Mouse (Mus musculus) cerebellum, postnatal 25 days (tissue): ENCODE results near the gene Atg9b.

Experiments used
- DNase-seq, 2 experiments: peaks; one replicate each; pipeline ENCODE4 v3.0.0; 2021; ENCODE audit warnings: mixed read lengths in 2 of 2

Atg9b gene

DNA sequence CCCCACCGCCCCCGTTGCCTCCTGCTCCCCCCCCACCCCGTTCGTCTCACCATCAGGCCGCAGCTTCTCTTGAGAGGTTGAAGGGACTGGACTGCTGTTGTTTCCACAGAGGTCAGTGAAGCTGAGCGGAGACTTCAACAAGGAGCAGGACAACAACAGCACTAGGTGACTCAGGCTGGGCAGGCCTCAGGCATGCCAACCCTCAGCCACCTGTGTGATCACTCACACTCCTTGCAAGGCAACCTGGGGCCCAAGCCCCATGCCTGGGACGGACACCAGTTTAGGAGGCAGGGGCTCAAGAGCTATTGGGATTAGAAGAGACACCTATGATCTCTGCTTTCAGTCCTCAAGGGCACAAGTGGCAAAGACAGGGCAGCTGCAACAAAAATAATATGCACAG, at the start of gene Atg9b:
Gene Atg9b, minus strand, starts transcription at position 280 of the 400 bp plus-strand sequence.
- no peak for DNase-seq

DNA sequence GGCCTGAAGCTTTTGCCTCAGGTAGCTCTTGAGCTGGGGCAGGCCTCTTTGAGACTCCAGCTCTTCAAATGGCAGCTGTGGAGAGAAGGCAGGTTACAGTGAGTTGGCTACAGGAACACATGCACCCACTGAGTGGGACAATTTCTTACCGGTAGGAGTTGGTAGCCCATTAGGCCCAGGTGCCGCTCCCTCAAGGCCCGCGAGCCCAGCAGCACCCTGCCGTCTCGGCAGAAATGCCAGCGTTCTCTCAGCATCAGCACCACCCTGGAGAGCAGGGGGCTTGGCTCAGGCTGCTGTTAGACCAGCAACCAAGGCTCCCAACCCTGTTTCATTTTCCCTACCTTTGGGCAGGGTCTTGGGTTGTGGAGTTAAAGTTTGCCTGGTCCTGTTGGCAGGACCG, 49.2 kb upstream of the Atg9b start:
- DNase-seq = no peak

DNA sequence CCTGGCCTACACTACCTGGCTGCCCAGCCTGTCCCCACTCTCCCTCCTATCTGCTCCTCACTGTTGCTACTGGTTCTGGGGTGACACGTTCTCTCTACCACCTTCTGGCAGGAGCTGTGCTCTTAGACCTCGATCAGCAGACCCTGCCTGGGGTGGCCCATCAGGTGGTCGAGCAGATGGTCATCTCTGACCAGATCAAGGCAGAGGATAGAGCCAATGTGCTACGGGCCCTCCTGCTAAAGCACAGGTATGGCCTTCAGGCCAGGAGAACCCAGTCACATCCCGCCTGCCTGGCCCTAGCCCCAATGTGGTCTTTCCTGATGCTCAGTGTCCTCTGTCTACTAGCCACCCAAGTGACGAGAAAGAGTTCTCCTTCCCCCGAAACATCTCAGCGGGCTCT, 42.0 kb upstream of the Atg9b start:
- no peak for DNase-seq

- no peak for DNase-seq
Observed at GRCm38 (mm10) chr5:24428596-24428995, 36.7 kb upstream of the Atg9b start.

DNA sequence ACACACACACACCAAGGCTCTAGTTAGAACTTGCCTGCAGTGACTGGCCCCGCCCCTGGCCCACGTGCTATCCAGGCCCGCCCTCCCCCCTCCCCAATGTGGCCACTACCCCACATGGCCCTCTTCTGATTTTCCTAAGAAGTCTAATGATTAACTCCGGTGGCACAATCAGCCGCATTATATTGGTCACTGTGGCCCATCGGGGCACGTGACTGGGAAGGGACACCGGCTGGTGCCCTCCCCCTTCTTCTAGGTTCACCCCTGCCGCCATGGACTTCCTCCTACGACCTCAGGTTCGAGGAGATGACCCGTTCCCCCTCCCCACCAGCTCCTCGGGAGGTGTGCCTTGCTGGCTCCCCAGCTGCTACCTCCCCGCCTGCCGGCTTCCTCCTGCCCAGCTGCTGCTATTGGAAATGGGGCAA, 36.0 kb upstream of the Atg9b start:
- DNase-seq = no peak

- no peak for DNase-seq
Observed at GRCm38 (mm10) chr5:24427285-24427633, 35.3 kb upstream of the Atg9b start.

DNA sequence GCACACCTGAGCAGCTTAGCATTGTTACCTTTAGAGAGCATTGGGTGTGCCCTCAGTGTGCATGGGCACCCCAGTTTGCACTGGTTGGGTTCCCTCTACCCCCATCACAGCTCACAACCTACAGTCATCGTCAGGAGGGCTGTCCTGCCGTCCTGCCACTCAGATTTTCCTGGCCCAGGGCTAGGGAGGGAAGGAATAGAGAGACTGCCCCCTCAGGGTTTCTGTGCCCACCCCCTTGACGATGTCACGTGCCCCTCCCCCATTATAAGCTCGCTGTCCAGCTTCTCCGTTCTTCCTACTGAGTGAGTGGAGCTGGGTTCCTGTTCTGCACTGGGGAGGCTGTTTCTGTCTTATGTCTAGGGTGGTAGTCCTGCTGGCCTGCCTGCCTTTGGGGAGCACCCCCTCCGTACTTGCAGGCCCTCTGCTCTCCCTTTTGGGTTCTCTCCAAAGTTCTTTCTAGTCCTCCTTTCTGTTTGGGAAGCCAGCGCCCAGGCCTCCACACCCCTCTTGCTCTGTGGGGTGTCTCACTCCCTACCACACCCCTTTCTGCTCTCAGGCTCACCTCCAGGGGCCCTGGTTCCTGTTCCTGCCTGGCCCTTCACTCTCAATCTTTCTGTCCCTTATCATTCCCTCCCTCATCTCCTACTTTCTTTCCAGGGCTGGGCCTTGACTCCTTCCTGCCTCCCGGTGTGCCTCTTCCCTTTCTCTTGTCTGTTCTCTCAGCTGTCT, 34.8 kb upstream of the Atg9b start:
- DNase-seq = no peak

- no peak for DNase-seq
Observed at GRCm38 (mm10) chr5:24426037-24426432, 34.1 kb upstream of the Atg9b start.

DNA sequence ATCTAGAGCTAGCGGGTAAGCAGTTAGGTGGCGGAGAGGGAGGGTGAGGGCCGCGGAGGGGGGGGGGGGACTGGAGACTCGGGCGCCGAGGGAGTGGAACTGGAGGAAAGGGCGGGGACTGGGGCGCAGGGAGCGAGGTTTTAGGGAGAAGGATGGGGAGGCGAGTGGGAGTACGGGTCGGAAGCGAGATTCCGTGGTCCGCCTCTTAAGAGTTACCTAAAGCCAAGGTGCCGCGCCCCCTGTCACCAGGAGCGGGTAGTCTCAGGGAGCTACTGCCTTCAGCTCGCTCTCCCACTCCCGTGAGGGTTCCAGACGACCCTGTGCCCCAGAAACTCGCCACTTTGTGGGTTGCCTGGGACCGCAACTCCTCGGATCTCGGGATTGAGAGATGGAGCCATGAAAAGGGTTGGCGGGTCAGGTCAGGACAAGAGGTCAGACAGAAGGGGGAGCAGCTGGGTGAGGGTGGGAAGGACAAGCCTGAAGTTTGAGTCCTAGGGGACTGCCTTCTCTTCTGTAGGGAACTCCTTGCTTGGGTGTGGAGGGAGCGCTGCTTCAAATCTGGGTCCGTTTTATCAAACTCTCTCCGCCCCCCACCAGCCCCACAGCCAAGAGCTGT, 33.6 kb upstream of the Atg9b start:
- peak in 1 of 2 experiments; percentile 57 for DNase-seq

GRCm38 (mm10) chr5:24424861-24425411, 33.0 kb upstream of the Atg9b start:
- peak; percentile 80 to 90 for DNase-seq

GRCm38 (mm10) chr5:24424004-24424781, 32.2 kb upstream of the Atg9b start:
- no peak for DNase-seq

DNA sequence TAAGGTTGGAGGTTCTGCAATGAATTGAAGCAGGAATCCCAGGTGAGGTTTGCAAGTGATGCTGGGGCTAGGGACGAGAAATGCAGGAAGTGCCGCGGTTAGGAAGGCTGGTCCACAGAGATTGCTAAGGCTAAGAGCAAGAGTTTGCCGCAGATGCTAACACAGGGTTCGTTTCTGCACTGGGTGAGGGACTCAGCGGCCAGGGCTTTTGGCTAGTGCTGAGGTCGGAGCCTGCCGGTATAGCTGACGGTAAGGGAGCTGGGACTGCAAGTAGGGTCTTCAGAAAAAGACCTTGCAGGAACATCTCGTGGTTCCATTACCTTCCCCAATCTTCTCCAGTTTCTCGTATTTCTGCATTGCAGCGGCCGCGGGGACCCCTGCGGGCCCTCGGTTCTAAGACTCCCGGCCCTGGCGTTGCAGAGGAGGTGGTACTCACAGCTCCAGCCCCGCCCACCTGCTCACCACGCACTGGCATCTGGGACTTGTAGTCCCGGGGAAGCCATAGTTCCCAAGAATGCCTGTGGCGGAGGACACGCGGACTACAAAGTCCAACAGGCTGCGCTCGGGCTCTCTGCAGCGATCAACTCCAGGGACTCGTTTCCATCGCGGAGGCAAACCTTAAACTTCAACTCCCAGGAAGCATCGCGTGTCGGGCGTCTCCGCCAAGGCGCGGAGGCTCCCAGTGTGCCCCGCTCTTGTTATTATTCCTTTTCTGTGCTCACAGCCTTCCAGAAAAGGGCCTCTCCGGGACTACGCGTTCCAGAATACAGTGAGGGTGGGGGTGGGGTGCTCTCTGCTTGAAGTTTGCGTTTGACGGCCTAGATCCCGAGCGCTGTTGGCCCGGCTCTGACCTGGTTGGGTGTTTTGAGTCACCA, 31.4 kb upstream of the Atg9b start, which contains the start of the genes Cdk5 and Slc4a2:
Gene Cdk5, minus strand, starts transcription at position 402 of the 875 bp plus-strand sequence.
Gene Slc4a2, plus strand, starts transcription at position 709 of the 875 bp plus-strand sequence.
- peak; percentile 97 to 99 for DNase-seq

DNA sequence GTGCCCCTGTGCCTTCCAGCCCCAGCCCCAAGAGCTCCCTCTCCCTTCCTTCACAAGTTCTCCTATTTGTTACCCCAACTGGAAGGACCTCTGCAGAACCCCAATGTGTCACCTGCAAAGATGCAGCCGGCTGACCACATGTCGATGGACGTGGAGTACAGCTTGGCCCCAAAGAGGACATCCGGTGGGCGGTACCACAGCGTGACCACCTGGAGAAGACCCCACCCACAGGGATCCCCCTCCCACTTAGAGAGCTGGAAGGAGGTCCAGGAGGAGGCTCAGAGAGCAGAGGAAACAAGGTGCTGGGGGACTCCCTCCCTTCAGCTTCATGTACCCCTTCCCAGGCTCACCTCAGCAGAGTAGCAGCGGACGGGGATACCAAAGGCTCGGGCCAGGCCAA, 28.4 kb upstream of the Atg9b start:
- no peak for DNase-seq

- DNase-seq = no peak
Observed at GRCm38 (mm10) chr5:24417587-24417986, 25.6 kb upstream of the Atg9b start.

- peak; percentile 78 to 83 for DNase-seq
Observed at GRCm38 (mm10) chr5:24416222-24416736, 24.3 kb upstream of the Atg9b start.

- no peak for DNase-seq
Observed at GRCm38 (mm10) chr5:24413938-24414337, 22.0 kb upstream of the Atg9b start.

DNA sequence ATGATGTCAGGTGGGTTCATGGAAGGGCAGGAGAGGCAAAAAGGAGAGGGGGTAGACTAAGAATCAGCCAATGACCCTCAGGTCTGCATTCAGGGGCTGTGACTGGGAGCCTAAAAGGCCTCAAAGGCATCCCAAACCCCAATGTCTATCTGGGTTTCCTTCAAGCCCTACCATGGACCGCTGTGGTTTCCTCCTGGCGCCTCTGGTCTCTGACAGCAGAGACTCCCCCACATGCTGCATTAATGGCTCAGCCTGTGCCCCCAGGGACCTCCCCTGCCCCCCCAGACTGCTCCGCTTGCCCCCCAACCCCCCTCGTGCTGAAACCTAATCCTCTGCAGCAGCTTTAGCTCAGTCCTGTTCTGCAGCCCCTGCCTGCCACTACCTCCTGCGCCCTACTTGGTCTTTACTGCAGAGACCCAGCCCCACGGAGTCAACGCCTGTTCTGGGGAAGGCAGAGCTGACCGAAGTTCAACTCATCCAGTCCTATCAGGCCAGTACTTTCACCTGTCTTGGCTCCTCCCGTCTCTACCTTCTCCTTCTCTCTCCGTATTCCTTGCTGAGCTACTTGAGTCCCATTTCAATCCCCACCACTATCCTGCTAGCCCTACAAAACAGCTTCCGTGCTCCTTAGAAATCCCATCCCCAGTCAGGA, 21.2 kb upstream of the Atg9b start, which contains the start of gene Asic3:
Gene Asic3, plus strand, starts transcription at position 351 of the 652 bp plus-strand sequence.
- DNase-seq = no peak

DNA sequence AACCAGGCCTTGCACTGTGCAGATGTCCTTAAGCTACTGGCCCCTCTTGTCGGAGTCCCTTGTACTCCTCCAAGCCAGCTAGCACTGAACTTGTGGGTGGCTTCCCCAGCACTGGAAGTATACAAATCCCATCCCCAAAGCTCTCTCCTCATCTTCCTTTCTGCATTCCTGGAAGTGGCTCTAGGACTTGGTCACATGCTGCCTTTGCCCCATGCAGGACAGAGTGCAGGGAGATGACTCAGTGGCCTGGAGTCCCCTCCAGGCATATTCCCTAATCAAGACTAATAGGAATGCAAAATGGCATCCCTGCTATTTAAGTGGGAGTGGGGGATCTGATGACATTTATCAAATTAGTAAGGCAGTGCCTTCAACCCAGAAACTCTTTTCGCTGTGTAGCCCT, 20.1 kb upstream of the Atg9b start:
- no peak for DNase-seq

- no peak for DNase-seq
Observed at GRCm38 (mm10) chr5:24409466-24409865, 17.5 kb upstream of the Atg9b start.

- DNase-seq = no peak
Observed at GRCm38 (mm10) chr5:24408651-24409050, 16.7 kb upstream of the Atg9b start.

GRCm38 (mm10) chr5:24405389-24405876, 13.5 kb upstream of the Atg9b start:
- DNase-seq = no peak
